Mouse (Mus musculus) thymus, postnatal 25 days (tissue): ENCODE data around the gene Cdk1.

Experiments used
- DNase-seq: peaks from one replicate; pipeline ENCODE4 v3.0.0; 2022

Cdk1 gene

GRCm38 (mm10) chr10:69305600-69305999 lies 47.1 kb downstream of the Cdk1 start:
- DNase-seq = no peak

- DNase-seq = no peak
Observed at GRCm38 (mm10) chr10:69304819-69305218, 47.9 kb downstream of the Cdk1 start.

- no peak for DNase-seq
Observed at GRCm38 (mm10) chr10:69302667-69303066, 50.1 kb downstream of the Cdk1 start.

GRCm38 (mm10) chr10:69299985-69300384 lies 52.8 kb downstream of the Cdk1 start:
- DNase-seq = no peak

DNA sequence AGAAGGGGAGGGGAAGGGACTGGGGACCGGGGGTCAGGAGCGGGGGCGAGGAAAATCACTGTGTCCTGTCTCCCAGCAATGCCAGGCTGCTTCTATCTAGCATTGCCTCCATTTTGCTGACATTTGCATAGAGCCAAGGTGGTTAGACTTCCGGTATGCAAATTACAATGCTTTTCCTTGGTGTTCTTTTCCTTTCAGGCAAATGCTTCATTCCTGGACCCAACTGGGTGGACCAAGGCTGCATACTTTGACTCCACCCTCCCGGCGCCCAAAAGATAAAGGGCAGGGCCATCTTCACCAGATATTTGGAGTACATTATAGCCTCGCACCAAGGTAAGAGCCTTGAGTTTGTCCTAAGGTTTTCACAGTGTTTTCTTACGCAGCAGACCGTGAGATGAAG lies 56.8 kb downstream of the Cdk1 start:
- no peak for DNase-seq

GRCm38 (mm10) chr10:69290736-69291135 lies 62.0 kb downstream of the Cdk1 start:
- no peak for DNase-seq

GRCm38 (mm10) chr10:69288720-69289119 lies 64.0 kb downstream of the Cdk1 start:
- DNase-seq = no peak

DNA sequence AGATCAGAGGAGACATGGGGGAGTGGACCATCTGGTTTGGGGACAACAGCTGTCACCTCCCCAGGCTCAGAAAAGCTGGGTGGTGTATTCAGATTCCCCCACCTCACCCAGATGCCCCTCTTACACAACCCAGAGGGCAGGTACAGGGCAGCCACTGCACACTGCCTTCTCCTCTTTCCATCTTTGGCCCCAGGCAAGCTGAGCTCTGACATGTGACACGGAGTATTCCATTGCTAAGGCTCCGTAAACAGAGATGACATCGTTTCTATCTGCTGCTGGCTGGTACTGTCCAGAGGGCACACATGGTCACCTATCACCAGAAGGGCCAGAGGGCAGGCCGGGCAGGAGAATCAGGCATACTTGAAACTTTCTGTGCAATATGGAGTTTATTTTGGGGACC lies 64.7 kb downstream of the Cdk1 start:
- no peak for DNase-seq

DNA sequence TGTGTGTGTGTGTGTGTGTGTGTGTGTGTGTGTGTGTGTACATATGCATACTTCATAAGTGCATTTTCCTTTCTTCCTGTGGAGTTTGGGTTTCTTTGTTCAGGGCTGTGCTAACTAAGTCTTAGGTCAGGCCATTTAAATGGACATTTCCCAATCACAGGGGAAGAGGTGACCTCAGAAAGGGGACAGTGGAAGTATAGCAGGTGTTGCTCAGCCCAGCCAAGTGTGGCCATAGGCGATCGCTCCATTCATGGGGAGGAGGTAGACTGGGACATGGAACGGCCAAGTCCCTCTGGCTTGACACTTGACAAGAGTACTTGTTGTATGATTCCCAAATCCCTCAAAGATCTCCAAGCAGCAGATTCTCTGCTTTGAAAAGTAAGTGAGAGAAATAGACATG lies 65.8 kb downstream of the Cdk1 start:
- DNase-seq = no peak
